Mouse (Mus musculus) liver, embryonic 18 days (tissue): Measurements from ENCODE around the gene Urod. TPM values are rescaled to one million over a fixed set of nuclear protein-coding genes. Genes with fewer than 3 reads are reported as not detected.

Source experiments
- polyA plus RNA-seq: library from polyadenylated mRNA; depleted of rRNA; stranded (reverse); fragments of >200 nt; gene quantifications from 2 replicates; pipeline ENCODE4 v1.2.3, GENCODE M21; 2012; rRNA removed

The Urod gene
- 200 and 202 TPM in 2 replicates for polyA plus RNA-seq

DNA sequence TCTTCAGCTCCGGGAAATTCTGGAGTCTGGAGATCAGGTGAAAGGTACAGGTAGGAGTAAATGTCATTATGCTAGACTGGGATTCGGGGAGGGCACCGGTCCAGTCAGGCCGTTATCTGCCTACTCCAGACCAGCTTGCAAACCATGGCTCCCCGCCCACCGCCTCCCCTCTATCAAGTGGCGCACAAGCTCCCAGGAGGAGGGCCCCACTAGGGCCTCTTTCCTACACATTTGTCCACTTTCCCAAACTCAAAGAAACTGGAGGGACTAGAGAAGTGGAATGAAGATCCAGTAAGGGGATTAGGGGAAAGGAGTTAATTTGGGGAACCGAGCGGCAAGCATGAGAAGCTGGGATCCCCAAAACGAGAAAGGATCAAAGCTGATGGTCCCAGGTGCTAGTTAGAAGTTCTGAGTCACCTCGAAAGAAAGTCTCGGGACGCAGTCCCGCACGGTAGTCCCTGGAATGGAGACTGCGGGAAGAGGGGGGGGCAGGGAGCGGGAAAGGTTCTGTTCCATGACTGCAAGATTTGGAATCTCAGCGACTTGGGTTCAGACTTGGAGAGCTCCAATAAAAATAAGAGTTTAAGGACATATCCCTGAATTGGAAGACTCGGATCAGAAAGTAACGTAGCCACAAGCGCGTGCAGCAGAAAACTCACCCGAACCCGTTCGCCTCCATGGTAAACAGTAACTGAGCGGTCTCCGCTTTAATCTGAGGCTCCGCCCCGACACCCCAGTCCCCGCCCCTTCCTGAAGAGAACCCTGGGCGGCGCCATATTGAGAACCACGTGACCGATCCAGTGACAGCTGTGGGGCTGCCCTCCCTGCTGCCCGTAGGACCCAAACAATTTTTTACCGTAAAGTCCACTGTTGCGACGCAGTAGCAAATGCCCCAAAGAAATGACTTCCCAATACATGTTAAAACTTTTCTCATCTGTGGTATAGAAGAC lies at the start of gene Urod:
Urod (minus strand) TSS at position 742 of the 950 bp plus-strand sequence.

GRCm38 (mm10) chr4:117019206-117020134 lies 25.3 kb upstream of the Urod start, which contains the start of gene Eif2b3:
TSS of gene Eif2b3 (plus strand) at chr4:117019402.

GRCm38 (mm10) chr4:116995131-116995797 lies 1.1 kb upstream of the Urod start, which contains the start of gene Hectd3:
TSS of gene Hectd3 (plus strand) at chr4:116995317.

Other genes with a start within 250 kb of the Urod start
- gene Toe1, start 186.8 kb downstream of the Urod start, polyA plus RNA-seq, result 9.7 and 11.0 TPM in 2 replicates
- 2.8 and 3.1 TPM in 2 replicates for gene Mutyh, start 186.7 kb downstream of the Urod start, polyA plus RNA-seq
- gene Hpdl, start 172.7 kb downstream of the Urod start, polyA plus RNA-seq, result 0.06 and 0.07 TPM in 2 replicates
- gene Zswim5, start 117.0 kb downstream of the Urod start, polyA plus RNA-seq, result 0.05 and 0.07 TPM in 2 replicates
- 8.1 and 8.6 TPM in 2 replicates for gene Hectd3, start 904 bp upstream of the Urod start, polyA plus RNA-seq
- gene Eif2b3, start 25.0 kb upstream of the Urod start, polyA plus RNA-seq, result 10.5 and 10.8 TPM in 2 replicates
- 0.77 and 1.1 TPM in 2 replicates for gene Ptch2, start 101.7 kb upstream of the Urod start, polyA plus RNA-seq
- 2.0 and 2.2 TPM in 2 replicates for gene Btbd19, start 131.3 kb upstream of the Urod start, polyA plus RNA-seq
- gene Tctex1d4, start 132.4 kb upstream of the Urod start, polyA plus RNA-seq, result 0.18 and 0.20 TPM in 2 replicates
- gene Plk3, start 139.6 kb upstream of the Urod start, polyA plus RNA-seq, result 5.9 and 6.5 TPM in 2 replicates
- gene Rps8, start 161.8 kb upstream of the Urod start, polyA plus RNA-seq, result 754 and 875 TPM in 2 replicates
- 9.3 and 10.0 TPM in 2 replicates for gene Kif2c, start 188.2 kb upstream of the Urod start, polyA plus RNA-seq